Mouse (Mus musculus): ENCODE data around the gene Pias1. TPM values are rescaled to one million over a fixed set of nuclear protein-coding genes. Genes with fewer than 3 reads are reported as not detected.

Gene Pias1
- polyA plus RNA-seq, 1 experiment from 2014 or later = 54.6 TPM

GRCm38 (mm10) chr9:62990134-62990533 is 2.4 kb upstream of the Pias1 start:
- H3K9me3 ChIP-seq (ENCODE audit: control insufficient read depth, low read length) = no peaks in the 10 kb centered on the region
- no peak overlapping the region for H3K27ac ChIP-seq
- no peaks in the 10 kb centered on the region for H3K27me3 ChIP-seq (ENCODE audit: control insufficient read depth, insufficient read depth, low read length)
- H3K4me2 ChIP-seq (replicated peaks) = no peak overlapping the region
- DNase-seq (ENCODE audit: low spot score) = no peak
- ATAC-seq (ENCODE audit: low FRiP score) = no peak
- no peaks in the 10 kb centered on the region for H3K4me1 ChIP-seq (replicated peaks; ENCODE audit: control insufficient read depth, insufficient read depth, low read length)
- WGBS = 97% methylated on average over 3 of the region's 3 CpGs
- H3K9ac ChIP-seq = no peak overlapping the region
- H3K36me3 ChIP-seq (replicated peaks; ENCODE audit: control insufficient read depth, insufficient read depth) = no peaks in the 10 kb centered on the region
- H3K4me3 ChIP-seq (replicated peaks; ENCODE audit: low read length) = no peak overlapping the region

GRCm38 (mm10) chr9:62980777-62981202 is 6.9 kb downstream of the Pias1 start:
- H3K27me3 ChIP-seq (ENCODE audit: control insufficient read depth, insufficient read depth, low read length) = no peaks in the 10 kb centered on the region
- H3K36me3 ChIP-seq (replicated peaks; ENCODE audit: control insufficient read depth, insufficient read depth) = no peaks in the 10 kb centered on the region
- peak overlapping the region; percentile 88 for H3K9ac ChIP-seq
- WGBS = under 1% methylated on average over 38 of the region's 38 CpGs
- ATAC-seq (ENCODE audit: low FRiP score) (peak; percentile 95), DNase-seq (ENCODE audit: low spot score) (peak; percentile 96)
- peak overlapping the region; percentile 70 for H3K4me2 ChIP-seq (replicated peaks)
- H3K27ac ChIP-seq = peak overlapping the region; percentile 95
- peaks cover 17% of the 10 kb centered on the region; the same call in 1 of the 2 replicates for H3K4me1 ChIP-seq (replicated peaks; ENCODE audit: control insufficient read depth, insufficient read depth, low read length)
- no peaks in the 10 kb centered on the region for H3K9me3 ChIP-seq (ENCODE audit: control insufficient read depth, low read length)
- H3K4me3 ChIP-seq (replicated peaks; ENCODE audit: low read length) = peak overlapping the region; percentile 80

- H3K4me3 ChIP-seq (replicated peaks; ENCODE audit: low read length) = peak overlapping the region; percentile 80
- WGBS = 1% methylated on average over 50 of the region's 63 CpGs
- H3K4me2 ChIP-seq (replicated peaks) = peak overlapping the region; percentile 70
- ATAC-seq (ENCODE audit: low FRiP score) (peak; percentile 78), DNase-seq (ENCODE audit: low spot score) (peak; percentile 52)
- H3K4me1 ChIP-seq (replicated peaks; ENCODE audit: control insufficient read depth, insufficient read depth, low read length) = peaks cover 17% of the 10 kb centered on the region; the same call in 1 of the 2 replicates
- H3K36me3 ChIP-seq (replicated peaks; ENCODE audit: control insufficient read depth, insufficient read depth) = no peaks in the 10 kb centered on the region
- H3K27me3 ChIP-seq (ENCODE audit: control insufficient read depth, insufficient read depth, low read length) = no peaks in the 10 kb centered on the region
- no peaks in the 10 kb centered on the region for H3K9me3 ChIP-seq (ENCODE audit: control insufficient read depth, low read length)
- H3K27ac ChIP-seq = peak overlapping the region; percentile 95
- H3K9ac ChIP-seq = peak overlapping the region; percentile 88
These were observed 7.5 kb downstream of the Pias1 start for GRCm38 (mm10) chr9:62980162-62980776.

GRCm38 (mm10) chr9:62979461-62980161 is 8.1 kb downstream of the Pias1 start:
- ATAC-seq (ENCODE audit: low FRiP score) = peak; percentile 15; the same call in 1 of the 2 replicates
- WGBS = 2% methylated on average over 17 of the region's 17 CpGs
- peak overlapping the region; percentile 88 for H3K9ac ChIP-seq

GRCm38 (mm10) chr9:62977152-62977551 is 10.6 kb downstream of the Pias1 start:
- no peak for ATAC-seq (ENCODE audit: low FRiP score)

More at GRCm38 (mm10) chr9:62979461-62980161, 8.1 kb downstream of the Pias1 start:
- peak; percentile 45 for DNase-seq (ENCODE audit: low spot score)
- Histone ChIP-seq H3K9me3 (ENCODE audit: control insufficient read depth, low read length) (no peaks in the 10 kb centered on the region), H3K4me1 (replicated peaks; ENCODE audit: control insufficient read depth, insufficient read depth, low read length) (peaks cover 17% of the 10 kb centered on the region; the same call in 1 of the 2 replicates), H3K27me3 (ENCODE audit: control insufficient read depth, insufficient read depth, low read length) (no peaks in the 10 kb centered on the region), H3K36me3 (replicated peaks; ENCODE audit: control insufficient read depth, insufficient read depth) (no peaks in the 10 kb centered on the region), H3K27ac (peak overlapping the region; percentile 95), H3K4me3 (replicated peaks; ENCODE audit: low read length) (peak overlapping the region; percentile 80), H3K4me2 (replicated peaks) (peak overlapping the region; percentile 70)

GRCm38 (mm10) chr9:62975830-62976229 is 11.9 kb downstream of the Pias1 start:
- Histone ChIP-seq H3K4me3 (replicated peaks; ENCODE audit: low read length) (no peak overlapping the region), H3K9ac (no peak overlapping the region), H3K4me2 (replicated peaks) (no peak overlapping the region), H3K36me3 (replicated peaks; ENCODE audit: control insufficient read depth, insufficient read depth) (no peaks in the 10 kb centered on the region), H3K27ac (no peak overlapping the region), H3K27me3 (ENCODE audit: control insufficient read depth, insufficient read depth, low read length) (no peaks in the 10 kb centered on the region), H3K4me1 (replicated peaks; ENCODE audit: control insufficient read depth, insufficient read depth, low read length) (peaks cover 15% of the 10 kb centered on the region; the same call in 1 of the 2 replicates), H3K9me3 (ENCODE audit: control insufficient read depth, low read length) (no peaks in the 10 kb centered on the region)
- DNase-seq (ENCODE audit: low spot score) = no peak
- 31% methylated on average over 2 of the region's 2 CpGs for WGBS
- no peak for ATAC-seq (ENCODE audit: low FRiP score)

More at GRCm38 (mm10) chr9:62977152-62977551, 10.6 kb downstream of the Pias1 start:
- Histone ChIP-seq H3K36me3 (replicated peaks; ENCODE audit: control insufficient read depth, insufficient read depth) (no peaks in the 10 kb centered on the region), H3K27me3 (ENCODE audit: control insufficient read depth, insufficient read depth, low read length) (no peaks in the 10 kb centered on the region), H3K4me1 (replicated peaks; ENCODE audit: control insufficient read depth, insufficient read depth, low read length) (peaks cover 17% of the 10 kb centered on the region; the same call in 1 of the 2 replicates), H3K9me3 (ENCODE audit: control insufficient read depth, low read length) (no peaks in the 10 kb centered on the region), H3K9ac (no peak overlapping the region), H3K4me2 (replicated peaks) (no peak overlapping the region), H3K4me3 (replicated peaks; ENCODE audit: low read length) (no peak overlapping the region), H3K27ac (no peak overlapping the region)
- no peak for DNase-seq (ENCODE audit: low spot score)
- WGBS = 53% methylated on average over 4 of the region's 4 CpGs

- Histone ChIP-seq H3K4me3 (replicated peaks; ENCODE audit: low read length) (no peak overlapping the region), H3K9ac (no peak overlapping the region), H3K4me2 (replicated peaks) (no peak overlapping the region), H3K4me1 (replicated peaks; ENCODE audit: control insufficient read depth, insufficient read depth, low read length) (peaks cover 13% of the 10 kb centered on the region; the same call in 1 of the 2 replicates), H3K27ac (no peak overlapping the region), H3K9me3 (ENCODE audit: control insufficient read depth, low read length) (no peaks in the 10 kb centered on the region), H3K36me3 (replicated peaks; ENCODE audit: control insufficient read depth, insufficient read depth) (no peaks in the 10 kb centered on the region), H3K27me3 (ENCODE audit: control insufficient read depth, insufficient read depth, low read length) (no peaks in the 10 kb centered on the region)
- no peak for DNase-seq (ENCODE audit: low spot score)
- ATAC-seq (ENCODE audit: low FRiP score) = no peak
- WGBS = 97% methylated on average over 2 of the region's 2 CpGs
These were observed 13.3 kb downstream of the Pias1 start for GRCm38 (mm10) chr9:62974439-62974838.

- no peak for DNase-seq (ENCODE audit: low spot score)
These were observed 15.5 kb downstream of the Pias1 start for GRCm38 (mm10) chr9:62972073-62972745.

GRCm38 (mm10) chr9:62970345-62970744 is 17.4 kb downstream of the Pias1 start:
- Histone ChIP-seq H3K9me3 (ENCODE audit: control insufficient read depth, low read length) (no peaks in the 10 kb centered on the region), H3K4me2 (replicated peaks) (no peak overlapping the region), H3K27me3 (ENCODE audit: control insufficient read depth, insufficient read depth, low read length) (no peaks in the 10 kb centered on the region), H3K9ac (no peak overlapping the region), H3K27ac (no peak overlapping the region), H3K4me1 (replicated peaks; ENCODE audit: control insufficient read depth, insufficient read depth, low read length) (peaks cover 4% of the 10 kb centered on the region; the same call in 1 of the 2 replicates), H3K36me3 (replicated peaks; ENCODE audit: control insufficient read depth, insufficient read depth) (no peaks in the 10 kb centered on the region), H3K4me3 (replicated peaks; ENCODE audit: low read length) (no peak overlapping the region)
- ATAC-seq (ENCODE audit: low FRiP score) = no peak
- no peak for DNase-seq (ENCODE audit: low spot score)

More at GRCm38 (mm10) chr9:62972073-62972745, 15.5 kb downstream of the Pias1 start:
- Histone ChIP-seq H3K4me1 (replicated peaks; ENCODE audit: control insufficient read depth, insufficient read depth, low read length) (peaks cover 4% of the 10 kb centered on the region; the same call in 1 of the 2 replicates), H3K4me2 (replicated peaks) (no peak overlapping the region), H3K27me3 (ENCODE audit: control insufficient read depth, insufficient read depth, low read length) (no peaks in the 10 kb centered on the region), H3K27ac (no peak overlapping the region), H3K36me3 (replicated peaks; ENCODE audit: control insufficient read depth, insufficient read depth) (no peaks in the 10 kb centered on the region), H3K9me3 (ENCODE audit: control insufficient read depth, low read length) (no peaks in the 10 kb centered on the region), H3K9ac (no peak overlapping the region), H3K4me3 (replicated peaks; ENCODE audit: low read length) (no peak overlapping the region)
- ATAC-seq (ENCODE audit: low FRiP score) = no peak
- WGBS = 52% methylated on average over 10 of the region's 10 CpGs

All from hindbrain, embryonic 14.5 days (tissue).